Mouse (Mus musculus): ENCODE results near the gene Timm22. TPM values are rescaled to one million over a fixed set of nuclear protein-coding genes. Genes with fewer than 3 reads are reported as not detected.

Gene Timm22
- polyA plus RNA-seq, 1 experiment from 2014 or later = 108 TPM

GRCm38 (mm10) chr11:76374491-76375185 is 32.1 kb upstream of the Timm22 start:
- 54% methylated on average over 17 of the region's 17 CpGs for WGBS
- peak; percentile 45; the same call in 1 of the 2 replicates for ATAC-seq (ENCODE audit: low FRiP score)

GRCm38 (mm10) chr11:76376425-76376824 is 30.3 kb upstream of the Timm22 start:
- WGBS = 84% methylated on average over 3 of the region's 3 CpGs
- Histone ChIP-seq H3K9me3 (replicated peaks) (no peaks in the 10 kb centered on the region), H3K4me3 (replicated peaks) (no peak overlapping the region), H3K27ac (replicated peaks) (no peak overlapping the region), H3K27me3 (replicated peaks) (no peaks in the 10 kb centered on the region), H3K4me1 (peaks cover 39% of the 10 kb centered on the region), H3K36me3 (no peaks in the 10 kb centered on the region), H3K4me2 (no peak overlapping the region), H3K9ac (replicated peaks) (no peak overlapping the region)
- ATAC-seq (ENCODE audit: low FRiP score) = no peak

More at GRCm38 (mm10) chr11:76374491-76375185, 32.1 kb upstream of the Timm22 start:
- Histone ChIP-seq H3K4me2 (no peak overlapping the region), H3K9me3 (replicated peaks) (no peaks in the 10 kb centered on the region), H3K9ac (replicated peaks) (no peak overlapping the region), H3K27me3 (replicated peaks) (no peaks in the 10 kb centered on the region), H3K36me3 (no peaks in the 10 kb centered on the region), H3K4me3 (replicated peaks) (no peak overlapping the region), H3K4me1 (peaks cover 48% of the 10 kb centered on the region), H3K27ac (replicated peaks) (peak overlapping the region; percentile 76)

GRCm38 (mm10) chr11:76379921-76380544 is 26.7 kb upstream of the Timm22 start:
- Histone ChIP-seq H3K4me3 (replicated peaks) (no peak overlapping the region), H3K4me2 (no peak overlapping the region), H3K36me3 (no peaks in the 10 kb centered on the region), H3K4me1 (peaks cover 33% of the 10 kb centered on the region), H3K9me3 (replicated peaks) (no peaks in the 10 kb centered on the region), H3K27ac (replicated peaks) (no peak overlapping the region), H3K9ac (replicated peaks) (no peak overlapping the region), H3K27me3 (replicated peaks) (no peaks in the 10 kb centered on the region)
- WGBS = 26% methylated on average over 11 of the region's 11 CpGs
- ATAC-seq (ENCODE audit: low FRiP score) = no peak

GRCm38 (mm10) chr11:76381201-76381885 is 25.4 kb upstream of the Timm22 start:
- 86% methylated on average over 15 of the region's 15 CpGs for WGBS
- Histone ChIP-seq H3K4me2 (no peak overlapping the region), H3K4me1 (peaks cover 27% of the 10 kb centered on the region), H3K4me3 (replicated peaks) (no peak overlapping the region), H3K27me3 (replicated peaks) (no peaks in the 10 kb centered on the region), H3K9me3 (replicated peaks) (no peaks in the 10 kb centered on the region), H3K9ac (replicated peaks) (no peak overlapping the region), H3K36me3 (no peaks in the 10 kb centered on the region), H3K27ac (replicated peaks) (no peak overlapping the region)
- ATAC-seq (ENCODE audit: low FRiP score) = no peak

GRCm38 (mm10) chr11:76382711-76383324 is 23.9 kb upstream of the Timm22 start:
- Histone ChIP-seq H3K27ac (replicated peaks) (no peak overlapping the region), H3K4me3 (replicated peaks) (no peak overlapping the region), H3K4me1 (peaks cover 27% of the 10 kb centered on the region), H3K9ac (replicated peaks) (no peak overlapping the region), H3K4me2 (no peak overlapping the region), H3K9me3 (replicated peaks) (no peaks in the 10 kb centered on the region), H3K27me3 (replicated peaks) (no peaks in the 10 kb centered on the region), H3K36me3 (no peaks in the 10 kb centered on the region)
- ATAC-seq (ENCODE audit: low FRiP score) = no peak
- 29% methylated on average over 13 of the region's 13 CpGs for WGBS

GRCm38 (mm10) chr11:76384307-76384706 is 22.4 kb upstream of the Timm22 start:
- H3K27me3 ChIP-seq (replicated peaks) = no peaks in the 10 kb centered on the region
- H3K27ac ChIP-seq (replicated peaks) = 0 out of 2 replicates have a peak overlapping the region, but pooled peaks have one; percentile 18
- ATAC-seq (ENCODE audit: low FRiP score) = no peak
- H3K4me2 ChIP-seq = no peak overlapping the region
- no peak overlapping the region for H3K4me3 ChIP-seq (replicated peaks)
- H3K9me3 ChIP-seq (replicated peaks) = no peaks in the 10 kb centered on the region
- no peak overlapping the region for H3K9ac ChIP-seq (replicated peaks)
- H3K4me1 ChIP-seq = peaks cover 38% of the 10 kb centered on the region
- H3K36me3 ChIP-seq = no peaks in the 10 kb centered on the region
- WGBS = 56% methylated on average over 5 of the region's 5 CpGs

GRCm38 (mm10) chr11:76385017-76385416 is 21.7 kb upstream of the Timm22 start:
- WGBS = 65% methylated on average over 4 of the region's 4 CpGs
- ATAC-seq (ENCODE audit: low FRiP score) = no peak
- no peak overlapping the region for H3K4me2 ChIP-seq
- no peak overlapping the region for H3K4me3 ChIP-seq (replicated peaks)
- H3K4me1 ChIP-seq = peaks cover 38% of the 10 kb centered on the region
- H3K9me3 ChIP-seq (replicated peaks) = no peaks in the 10 kb centered on the region
- peak overlapping the region; percentile 51; the same call in 1 of the 2 replicates for H3K27ac ChIP-seq (replicated peaks)
- no peaks in the 10 kb centered on the region for H3K36me3 ChIP-seq
- H3K9ac ChIP-seq (replicated peaks) = no peak overlapping the region
- H3K27me3 ChIP-seq (replicated peaks) = no peaks in the 10 kb centered on the region

GRCm38 (mm10) chr11:76385746-76386145 is 21.0 kb upstream of the Timm22 start:
- WGBS = 27% methylated on average over 3 of the region's 3 CpGs
- H3K4me1 ChIP-seq = peaks cover 38% of the 10 kb centered on the region
- H3K27ac ChIP-seq (replicated peaks) = no peak overlapping the region
- H3K36me3 ChIP-seq = no peaks in the 10 kb centered on the region
- H3K4me2 ChIP-seq = no peak overlapping the region
- H3K9ac ChIP-seq (replicated peaks) = no peak overlapping the region
- H3K4me3 ChIP-seq (replicated peaks) = no peak overlapping the region
- H3K27me3 ChIP-seq (replicated peaks) = no peaks in the 10 kb centered on the region
- no peaks in the 10 kb centered on the region for H3K9me3 ChIP-seq (replicated peaks)
- no peak for ATAC-seq (ENCODE audit: low FRiP score)

- no peak overlapping the region for H3K9ac ChIP-seq (replicated peaks)
- no peak overlapping the region for H3K27ac ChIP-seq (replicated peaks)
- peaks cover 38% of the 10 kb centered on the region for H3K4me1 ChIP-seq
- 97% methylated on average over 1 of the region's 1 CpGs for WGBS
- no peak overlapping the region for H3K4me2 ChIP-seq
- H3K4me3 ChIP-seq (replicated peaks) = no peak overlapping the region
- H3K9me3 ChIP-seq (replicated peaks) = no peaks in the 10 kb centered on the region
- no peaks in the 10 kb centered on the region for H3K27me3 ChIP-seq (replicated peaks)
- no peak for ATAC-seq (ENCODE audit: low FRiP score)
- H3K36me3 ChIP-seq = no peaks in the 10 kb centered on the region
Measured at GRCm38 (mm10) chr11:76387097-76387496, 19.7 kb upstream of the Timm22 start.

- H3K4me3 ChIP-seq (replicated peaks) = no peak overlapping the region
- H3K9me3 ChIP-seq (replicated peaks) = no peaks in the 10 kb centered on the region
- H3K27ac ChIP-seq (replicated peaks) = no peak overlapping the region
- WGBS = 26% methylated on average over 7 of the region's 7 CpGs
- H3K36me3 ChIP-seq = no peaks in the 10 kb centered on the region
- peak overlapping the region; percentile 15; the same call in 1 of the 2 replicates for H3K4me2 ChIP-seq
- ATAC-seq (ENCODE audit: low FRiP score) = no peak
- H3K4me1 ChIP-seq = peaks cover 28% of the 10 kb centered on the region
- no peak overlapping the region for H3K9ac ChIP-seq (replicated peaks)
- H3K27me3 ChIP-seq (replicated peaks) = no peaks in the 10 kb centered on the region
Measured at GRCm38 (mm10) chr11:76388711-76389110, 18.0 kb upstream of the Timm22 start.

GRCm38 (mm10) chr11:76392532-76392931 is 14.2 kb upstream of the Timm22 start:
- no peak overlapping the region for H3K4me2 ChIP-seq
- H3K36me3 ChIP-seq = no peaks in the 10 kb centered on the region
- 86% methylated on average over 7 of the region's 7 CpGs for WGBS
- H3K27me3 ChIP-seq (replicated peaks) = no peaks in the 10 kb centered on the region
- H3K9me3 ChIP-seq (replicated peaks) = no peaks in the 10 kb centered on the region
- no peak for ATAC-seq (ENCODE audit: low FRiP score)
- no peak overlapping the region for H3K27ac ChIP-seq (replicated peaks)
- no peak overlapping the region for H3K9ac ChIP-seq (replicated peaks)
- H3K4me3 ChIP-seq (replicated peaks) = no peak overlapping the region
- H3K4me1 ChIP-seq = peaks cover 29% of the 10 kb centered on the region

Measured in neural tube, embryonic 15.5 days (tissue).